Mouse (Mus musculus): Measurements from ENCODE around the gene Ppip5k2. TPM values are rescaled to one million over a fixed set of nuclear protein-coding genes. Genes with fewer than 3 reads are reported as not detected.
A peak's percentile ranks its signal among the peaks of the same experiment; 100 is the strongest.

Gene Ppip5k2
- total and polyA plus RNA-seq, 2 experiments from 2014 or later = 30.8 to 39.3 TPM

DNA sequence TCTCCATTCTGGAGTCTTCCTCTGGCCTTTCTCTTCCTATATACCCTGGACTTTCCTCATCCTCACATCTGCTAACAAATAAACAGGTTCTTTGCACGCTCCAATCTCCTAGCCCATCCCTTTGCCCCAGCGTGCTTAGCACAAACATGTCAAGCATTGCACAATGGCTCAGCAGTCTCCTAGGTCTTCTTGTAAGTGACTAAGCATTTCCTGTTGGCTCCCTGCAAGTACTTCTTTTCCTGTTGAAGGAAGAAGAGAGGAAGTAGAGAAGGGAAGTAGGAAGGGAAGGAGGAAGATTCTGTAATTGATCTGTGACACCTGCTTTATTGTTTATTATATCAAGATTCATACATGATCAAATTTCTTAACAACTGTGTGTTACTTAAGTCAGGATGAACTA is 97.4 kb downstream of the Ppip5k2 start:
- H3K27me3 ChIP-seq (ENCODE audit: insufficient read depth, low read length) = no peaks in the 10 kb centered on the region
- no peak for TF ChIP-seq CTCF (IDR thresholded peaks at IDR 0.05; ENCODE audit: low read depth)
- H3K4me3 ChIP-seq (ENCODE audit: low read length) = no peak overlapping the region
- H3K27ac ChIP-seq = no peak overlapping the region
- DNase-seq (ENCODE audit: low spot score) = no peak
- no peaks in the 10 kb centered on the region for H3K4me1 ChIP-seq (ENCODE audit: insufficient read depth, low read length)
- H3K36me3 ChIP-seq (ENCODE audit: insufficient read depth, low read length) = no peaks in the 10 kb centered on the region
- no peak overlapping the region for H3K4me2 ChIP-seq (ENCODE audit: low read depth, low read length)
- ATAC-seq = no peak
- no peak overlapping the region for H3K9ac ChIP-seq (replicated peaks; ENCODE audit: low read length)
- WGBS = 71% methylated on average over 2 of the region's 2 CpGs
- H3K9me3 ChIP-seq (ENCODE audit: low read length) = no peaks in the 10 kb centered on the region

DNA sequence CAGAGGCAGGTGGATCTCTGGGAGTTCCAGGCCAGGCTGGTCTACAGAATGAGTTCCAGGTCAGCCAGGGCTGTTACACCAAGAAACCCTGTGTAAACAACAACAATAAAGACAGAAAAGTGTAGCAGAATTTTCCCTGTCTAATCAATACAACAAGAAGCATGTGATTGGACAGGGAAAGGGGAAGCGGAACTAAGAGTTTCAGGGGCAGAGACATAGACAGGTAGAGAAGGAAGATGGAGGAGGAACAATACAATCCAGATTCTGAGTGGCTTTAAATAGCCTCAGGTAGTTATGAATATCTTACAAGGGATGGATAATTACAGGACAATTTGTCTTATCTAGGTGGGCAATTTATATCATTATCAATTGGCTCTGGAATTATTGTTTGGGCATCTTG is 102.9 kb downstream of the Ppip5k2 start:
- Histone ChIP-seq H3K4me3 (ENCODE audit: low read length) (no peak overlapping the region), H3K27ac (no peak overlapping the region), H3K4me2 (ENCODE audit: low read depth, low read length) (no peak overlapping the region), H3K9ac (replicated peaks; ENCODE audit: low read length) (no peak overlapping the region), H3K36me3 (ENCODE audit: insufficient read depth, low read length) (no peaks in the 10 kb centered on the region), H3K9me3 (ENCODE audit: low read length) (no peaks in the 10 kb centered on the region), H3K4me1 (ENCODE audit: insufficient read depth, low read length) (no peaks in the 10 kb centered on the region), H3K27me3 (ENCODE audit: insufficient read depth, low read length) (no peaks in the 10 kb centered on the region)
- WGBS = 100% methylated on average over 1 of the region's 1 CpGs
- DNase-seq (ENCODE audit: low spot score) = no peak
- no peak for TF ChIP-seq CTCF (IDR thresholded peaks at IDR 0.05; ENCODE audit: low read depth)
- ATAC-seq = no peak

DNA sequence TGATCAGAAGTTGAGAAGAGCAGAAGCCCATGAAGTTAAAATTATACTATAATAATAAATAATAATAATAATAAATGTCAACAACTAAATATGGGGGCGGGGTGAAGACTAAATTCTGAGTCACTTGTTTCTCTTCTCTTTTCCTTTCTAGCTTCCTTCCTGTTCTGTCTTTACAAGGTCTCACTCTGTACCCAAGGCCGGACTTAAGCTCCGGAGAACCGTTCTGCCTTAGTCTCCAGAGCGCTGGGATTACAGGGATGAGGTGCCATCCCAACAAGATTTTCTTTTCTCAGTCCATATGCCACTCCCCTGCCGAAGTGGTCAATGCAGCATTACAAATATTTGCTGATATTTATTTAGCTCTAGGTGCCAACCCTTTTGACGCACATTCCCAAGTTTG is 107.9 kb downstream of the Ppip5k2 start:
- WGBS = 14% methylated on average over 7 of the region's 7 CpGs
- DNase-seq (ENCODE audit: low spot score) (no peak), ATAC-seq (no peak)
- H3K9me3 ChIP-seq (ENCODE audit: low read length) = no peaks in the 10 kb centered on the region
- peaks cover 15% of the 10 kb centered on the region for H3K4me1 ChIP-seq (ENCODE audit: insufficient read depth, low read length)
- H3K27ac ChIP-seq = peak overlapping the region; percentile 99
- no peaks in the 10 kb centered on the region for H3K27me3 ChIP-seq (ENCODE audit: insufficient read depth, low read length)
- no peak for TF ChIP-seq CTCF (IDR thresholded peaks at IDR 0.05; ENCODE audit: low read depth)
- H3K4me2 ChIP-seq (ENCODE audit: low read depth, low read length) = peak overlapping the region; percentile 55
- H3K36me3 ChIP-seq (ENCODE audit: insufficient read depth, low read length) = no peaks in the 10 kb centered on the region
- H3K4me3 ChIP-seq (ENCODE audit: low read length) = peak overlapping the region; percentile 97
- H3K9ac ChIP-seq (replicated peaks; ENCODE audit: low read length) = peak overlapping the region; percentile 96

DNA sequence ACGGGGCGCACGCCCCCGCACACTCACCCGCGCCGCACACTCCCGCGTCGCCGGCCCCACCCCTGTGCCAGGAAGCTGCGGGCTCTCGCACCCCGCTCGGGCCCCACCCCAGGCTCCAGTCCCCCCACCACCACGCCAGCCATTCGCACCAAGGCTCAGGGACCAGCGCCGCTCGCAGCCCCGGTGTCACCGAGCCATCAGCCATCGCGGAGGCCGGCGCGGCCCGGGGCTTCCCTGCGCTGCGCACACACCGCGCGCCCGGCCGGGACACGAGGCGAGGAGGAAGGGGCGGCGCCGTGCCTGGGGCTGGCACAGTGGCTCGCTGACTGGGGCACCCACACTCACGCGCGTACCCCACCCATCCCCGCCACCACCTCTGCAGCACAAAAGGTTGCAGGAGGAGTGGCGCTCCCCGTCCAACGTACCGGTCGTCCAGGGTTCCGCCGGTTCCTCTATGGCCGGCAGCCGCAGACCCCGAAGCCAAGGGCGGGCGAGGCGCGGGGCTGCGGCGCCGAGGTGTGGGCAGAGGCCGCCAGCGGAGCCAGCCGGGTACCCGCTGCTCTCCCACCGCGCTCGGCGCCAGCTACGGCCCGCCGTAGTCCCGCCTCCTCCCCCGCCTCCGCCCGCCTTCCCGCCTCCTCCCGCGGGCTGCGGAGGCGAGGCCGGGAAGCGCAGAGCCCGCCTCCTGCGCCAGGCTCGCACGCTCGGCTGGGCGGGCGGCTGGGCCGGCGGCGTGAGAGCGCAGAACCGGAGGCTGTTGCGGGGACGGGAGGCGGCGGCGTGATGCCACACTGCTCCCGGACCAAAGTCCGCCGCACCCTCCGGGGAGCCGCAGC is 108.6 kb downstream of the Ppip5k2 start, which contains the start of gene D1Ertd622e:
Gene D1Ertd622e (minus strand): TSS at position 669 of the 836 bp plus-strand sequence.
- Histone ChIP-seq H3K27ac (peak within 1 kb of the TSS; percentile 99), H3K36me3 (ENCODE audit: insufficient read depth, low read length) (no peaks in the 10 kb centered on the region), H3K9ac (replicated peaks; ENCODE audit: low read length) (peak within 1 kb of the TSS; percentile 96), H3K4me3 (ENCODE audit: low read length) (peak within 1 kb of the TSS; percentile 97), H3K27me3 (ENCODE audit: insufficient read depth, low read length) (no peaks in the 10 kb centered on the region), H3K9me3 (ENCODE audit: low read length) (no peaks in the 10 kb centered on the region), H3K4me1 (ENCODE audit: insufficient read depth, low read length) (peaks cover 15% of the 10 kb centered on the region), H3K4me2 (ENCODE audit: low read depth, low read length) (peak within 1 kb of the TSS; percentile 55)
- peak; percentile 93 for DNase-seq (ENCODE audit: low spot score)
- under 1% methylated on average over 94 of the region's 106 CpGs for WGBS
- TF ChIP-seq CTCF (IDR thresholded peaks at IDR 0.05; ENCODE audit: low read depth) = no peak
- peak; percentile 93 for ATAC-seq

DNA sequence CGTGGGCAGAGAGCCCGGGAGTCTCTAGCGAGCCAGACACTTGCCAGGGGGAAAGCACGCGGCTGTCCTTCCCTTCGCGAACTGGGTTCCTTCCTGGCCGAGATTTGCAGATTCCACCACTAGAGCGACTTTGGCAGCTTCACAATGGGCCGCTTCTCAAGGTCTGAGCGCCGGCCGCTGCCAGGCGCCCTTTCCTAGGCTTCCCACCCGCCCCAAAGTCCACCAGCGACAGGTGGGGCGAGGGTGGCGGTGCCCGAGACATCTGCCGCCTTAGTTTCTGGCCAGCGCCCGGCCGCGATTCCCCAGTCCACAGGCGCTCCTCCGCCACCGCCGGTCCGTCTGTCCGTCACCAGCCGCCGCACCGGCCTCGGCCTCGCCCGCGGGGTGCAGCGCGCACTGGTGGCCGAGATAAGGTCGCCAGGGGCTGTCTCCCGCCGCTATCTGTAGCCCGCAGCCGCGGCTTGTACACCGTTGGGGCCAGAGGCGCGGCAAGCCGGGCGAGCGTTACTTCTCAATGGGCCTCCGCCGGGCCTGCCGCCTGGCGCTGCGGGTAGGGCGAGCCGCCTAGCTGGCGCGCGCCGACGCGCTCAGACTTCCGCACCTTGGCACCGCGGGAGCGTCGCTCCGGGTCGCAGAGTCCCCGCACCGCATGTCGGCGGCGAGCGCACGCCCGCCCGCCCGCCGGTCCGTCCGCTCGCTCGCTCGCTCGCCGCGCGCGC is 109.4 kb downstream of the Ppip5k2 start:
- no peaks in the 10 kb centered on the region for H3K9me3 ChIP-seq (ENCODE audit: low read length)
- peak overlapping the region; percentile 96 for H3K9ac ChIP-seq (replicated peaks; ENCODE audit: low read length)
- peak overlapping the region; percentile 55 for H3K4me2 ChIP-seq (ENCODE audit: low read depth, low read length)
- peak; percentile 61 for ATAC-seq
- peak overlapping the region; percentile 97 for H3K4me3 ChIP-seq (ENCODE audit: low read length)
- TF ChIP-seq CTCF (IDR thresholded peaks at IDR 0.05; ENCODE audit: low read depth) = peak; percentile 60
- under 1% methylated on average over 78 of the region's 93 CpGs for WGBS
- H3K27me3 ChIP-seq (ENCODE audit: insufficient read depth, low read length) = no peaks in the 10 kb centered on the region
- H3K36me3 ChIP-seq (ENCODE audit: insufficient read depth, low read length) = no peaks in the 10 kb centered on the region
- peak overlapping the region; percentile 99 for H3K27ac ChIP-seq
- H3K4me1 ChIP-seq (ENCODE audit: insufficient read depth, low read length) = peaks cover 15% of the 10 kb centered on the region
- DNase-seq (ENCODE audit: low spot score) = peak; percentile 88

DNA sequence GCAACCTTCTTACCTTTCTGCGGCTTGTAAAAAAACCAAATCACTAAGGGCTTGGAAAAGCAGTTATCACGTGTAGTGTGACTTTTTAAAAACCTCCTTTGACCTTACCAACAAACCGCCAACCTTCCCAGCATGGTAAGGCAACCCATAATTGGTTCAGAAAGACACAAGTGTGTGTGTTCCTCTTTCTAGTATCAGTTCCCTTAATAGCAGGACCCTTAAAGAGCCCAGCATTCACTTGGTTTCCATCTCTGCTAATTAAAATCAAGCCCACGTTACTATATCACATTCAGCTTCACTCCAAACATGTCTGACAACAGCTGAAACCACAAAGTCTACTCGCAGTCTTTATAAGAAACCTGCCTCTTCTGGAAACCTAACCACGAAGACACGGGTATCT is 110.8 kb downstream of the Ppip5k2 start:
- Histone ChIP-seq H3K9me3 (ENCODE audit: low read length) (no peaks in the 10 kb centered on the region), H3K9ac (replicated peaks; ENCODE audit: low read length) (no peak overlapping the region; the same call in 1 of the 2 replicates), H3K4me2 (ENCODE audit: low read depth, low read length) (peak overlapping the region; percentile 55), H3K36me3 (ENCODE audit: insufficient read depth, low read length) (no peaks in the 10 kb centered on the region), H3K27me3 (ENCODE audit: insufficient read depth, low read length) (no peaks in the 10 kb centered on the region), H3K27ac (no peak overlapping the region), H3K4me1 (ENCODE audit: insufficient read depth, low read length) (peaks cover 15% of the 10 kb centered on the region), H3K4me3 (ENCODE audit: low read length) (peak overlapping the region; percentile 97)
- DNase-seq (ENCODE audit: low spot score) (no peak), ATAC-seq (no peak)
- TF ChIP-seq CTCF (IDR thresholded peaks at IDR 0.05; ENCODE audit: low read depth) = no peak
- 24% methylated on average over 7 of the region's 7 CpGs for WGBS
